Mouse (Mus musculus) CD4-positive naive resting alpha-beta T cell, adult 57 days (primary cell): ENCODE results near the gene Htr1a. TPM values are rescaled to one million over a fixed set of nuclear protein-coding genes. Genes with fewer than 3 reads are reported as not detected.

Experiments
- total RNA-seq: library from RNA; stranded (reverse); gene quantifications from one replicate; pipeline ENCODE4 v1.2.4, GENCODE M21; 2023

Htr1a gene
- not detected for total RNA-seq

DNA sequence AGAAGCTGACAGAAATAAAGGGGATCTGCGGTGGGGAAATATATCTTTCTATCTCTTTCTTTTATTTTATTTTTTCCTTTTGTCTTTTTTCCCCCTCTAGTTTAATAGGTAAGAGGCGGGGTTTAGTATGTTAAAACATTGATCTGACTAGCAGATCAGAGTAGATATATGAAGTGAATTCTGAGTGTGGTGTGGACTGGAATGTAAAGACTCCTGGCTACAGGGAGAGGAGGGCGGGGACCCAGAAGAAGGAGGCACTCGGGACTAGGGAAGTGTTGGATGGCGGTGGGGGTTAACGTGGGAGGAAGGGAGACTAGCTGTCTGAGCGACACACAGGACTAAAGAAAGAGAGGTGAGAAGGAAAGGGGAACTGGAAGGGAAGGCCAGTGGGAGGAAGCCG, at the start of gene Htr1a:
TSS of gene Htr1a (plus strand) at position 301 of the 400 bp plus-strand sequence.

Other genes with a start within 250 kb of the Htr1a start
- 0.21 TPM for gene Rnf180, start 148.8 kb upstream of the Htr1a start, total RNA-seq